Mouse (Mus musculus) brain, adult 2 months (tissue): Measurements from ENCODE around the gene Notch2.
A peak's percentile ranks its signal among the peaks of the same experiment; 100 is the strongest.
"Not testable (repeated sequence)": the region's sequence is repeated elsewhere in the genome, so short reads cannot be mapped to it uniquely, and the experiment has no call there.

ENCODE experiments used
- DNase-seq: peaks from one replicate; pipeline ENCODE4 v3.0.0; 2011; ENCODE audit warnings: low read depth, low spot score

Notch2 gene

DNA sequence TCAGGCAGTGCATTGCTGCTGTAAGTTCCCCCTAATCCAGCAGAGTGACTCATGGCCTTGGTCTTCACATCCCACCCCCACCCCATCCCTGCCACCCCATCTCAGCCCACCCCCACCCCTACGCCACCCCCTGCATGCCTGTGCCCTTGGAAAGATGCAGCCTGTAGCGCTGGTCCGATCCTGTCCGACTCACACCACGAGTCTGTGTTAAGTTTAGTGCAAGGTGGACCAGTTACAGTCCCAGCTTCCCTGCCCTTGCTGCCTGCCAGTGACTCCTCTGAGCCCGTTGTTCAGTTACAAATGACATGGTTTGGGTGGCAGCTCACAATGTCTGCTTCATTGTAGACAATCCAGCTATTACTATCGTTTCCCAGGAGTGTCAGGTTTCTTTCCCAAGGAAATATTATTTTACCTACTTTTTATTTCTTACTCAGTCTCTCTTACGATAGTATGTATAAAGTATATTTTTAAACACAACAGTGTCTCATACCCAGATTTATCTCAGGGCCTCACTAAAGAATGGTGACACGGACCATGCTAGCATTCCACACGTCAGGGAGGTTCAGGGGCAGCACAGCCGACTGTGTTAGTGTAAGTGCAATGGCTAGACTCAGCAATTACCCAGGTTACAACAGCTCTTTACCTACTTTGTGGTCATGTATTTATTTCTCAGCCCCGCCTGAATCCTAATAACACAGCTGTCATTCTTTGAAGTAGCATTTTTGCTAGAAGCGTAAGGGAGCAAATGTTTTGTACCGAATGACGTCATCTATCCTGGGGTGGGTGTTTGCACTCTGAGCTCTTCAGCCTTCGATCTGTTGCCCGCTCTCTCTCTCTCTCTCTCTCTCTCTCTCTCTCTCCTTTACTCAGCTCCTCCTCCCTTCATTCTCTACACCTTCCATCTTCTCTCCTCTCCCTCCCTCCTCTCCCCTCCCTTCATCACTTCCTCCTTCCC, 81.6 kb downstream of the Notch2 start:
- DNase-seq = no peak

DNA sequence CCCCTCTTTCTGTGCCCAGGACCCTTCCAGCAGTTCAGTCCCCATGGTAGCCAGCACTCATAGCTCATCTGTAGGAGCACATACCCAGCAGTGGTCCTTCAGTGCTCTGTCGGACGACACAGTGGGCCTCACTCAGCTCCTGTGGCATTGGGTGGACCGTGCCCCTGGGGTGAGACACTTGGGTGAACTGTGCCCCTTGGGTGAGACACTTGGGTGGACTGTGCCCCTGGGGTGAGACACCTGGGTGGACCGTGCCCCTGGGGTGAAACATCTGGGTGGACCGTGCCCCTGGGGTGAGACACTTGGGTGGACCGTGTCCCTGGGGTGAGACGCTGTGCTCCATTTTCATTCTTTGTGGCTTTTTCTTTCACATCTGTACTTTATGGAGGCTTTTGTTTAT, 83.7 kb downstream of the Notch2 start:
- no peak for DNase-seq

DNA sequence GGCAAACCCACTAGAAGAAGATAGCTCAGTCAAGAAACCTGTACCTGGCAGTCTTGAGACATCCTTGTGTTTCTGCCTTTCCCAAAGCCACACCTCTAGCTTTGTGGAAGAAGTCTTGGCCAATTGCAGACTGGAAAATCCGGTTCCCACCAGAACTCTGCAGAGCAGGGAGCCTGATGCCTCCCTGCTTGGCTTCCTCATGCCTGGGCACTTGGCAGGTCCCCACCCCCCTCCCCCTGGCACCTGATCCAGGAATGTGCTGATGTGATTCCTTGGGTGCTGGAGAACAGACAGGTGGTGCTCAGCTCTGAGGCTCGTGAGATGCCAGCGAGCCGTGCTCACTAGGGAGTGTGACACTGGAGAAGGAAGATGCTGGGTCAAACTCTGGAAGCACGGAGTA, 85.3 kb downstream of the Notch2 start:
- DNase-seq = no peak

DNA sequence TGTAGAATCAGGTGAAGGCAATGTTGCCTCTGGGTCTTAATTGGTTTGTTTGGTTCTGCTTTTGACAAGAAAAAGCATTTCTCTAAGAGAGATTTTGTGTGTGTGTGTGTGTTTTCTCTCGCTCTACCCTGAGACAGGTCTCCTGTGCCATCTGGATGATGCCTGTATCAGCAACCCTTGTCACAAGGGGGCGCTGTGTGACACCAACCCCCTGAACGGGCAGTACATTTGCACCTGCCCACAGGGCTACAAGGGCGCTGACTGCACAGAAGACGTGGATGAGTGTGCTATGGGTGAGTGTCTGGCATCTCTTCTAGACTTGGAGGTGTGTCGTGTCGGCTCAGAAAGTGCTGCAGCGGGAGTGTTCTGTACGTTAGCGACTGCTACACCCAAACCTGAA, 86.0 kb downstream of the Notch2 start:
- no peak for DNase-seq

DNA sequence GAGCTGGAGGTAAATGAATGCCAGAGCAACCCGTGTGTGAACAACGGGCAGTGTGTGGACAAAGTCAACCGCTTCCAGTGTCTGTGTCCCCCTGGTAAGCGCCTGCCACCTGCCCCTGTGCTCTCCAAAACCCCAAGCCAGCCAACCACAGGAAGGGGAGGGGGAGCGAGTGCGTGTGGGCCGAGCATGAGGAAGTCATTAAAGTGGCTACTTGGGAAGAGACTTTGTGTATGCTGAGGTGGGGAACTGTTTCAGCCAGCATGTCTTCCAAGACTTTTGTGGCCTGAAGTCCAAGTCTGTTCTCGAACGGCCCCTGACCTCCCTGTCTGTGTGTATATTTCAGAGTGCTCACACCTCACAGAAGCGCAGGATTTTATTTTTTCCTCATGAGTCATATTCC, 88.2 kb downstream of the Notch2 start:
- no peak for DNase-seq

DNA sequence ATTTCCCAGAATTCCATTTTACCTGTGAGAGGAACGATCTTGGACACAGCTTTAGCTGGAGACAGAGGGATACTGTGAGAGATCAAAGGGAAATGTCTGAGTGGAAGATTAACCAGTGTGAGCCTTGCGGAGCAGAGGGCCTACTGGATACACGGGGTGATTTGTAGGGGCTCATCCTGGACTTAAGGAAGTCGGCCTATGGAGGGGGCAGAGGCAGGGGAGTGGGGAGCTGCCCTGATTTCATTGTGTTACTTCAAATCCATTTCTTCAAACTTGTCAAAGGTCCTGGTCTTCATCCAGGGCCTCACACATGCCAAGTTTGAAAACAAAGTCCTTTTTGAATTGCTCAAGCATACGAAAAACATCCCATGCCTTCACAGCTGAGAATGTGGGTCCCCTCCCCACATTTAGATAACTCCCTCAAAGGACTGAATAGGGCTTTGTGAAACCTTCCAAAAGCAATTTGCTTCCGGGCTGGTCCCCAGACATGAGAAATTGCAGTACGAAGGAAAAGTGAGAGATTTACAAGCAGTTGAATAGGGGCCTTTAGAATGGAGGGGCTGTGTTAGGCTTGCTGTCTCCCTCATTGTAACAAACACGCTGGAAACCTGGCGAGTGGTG, 91.6 kb downstream of the Notch2 start:
- DNase-seq = no peak

DNA sequence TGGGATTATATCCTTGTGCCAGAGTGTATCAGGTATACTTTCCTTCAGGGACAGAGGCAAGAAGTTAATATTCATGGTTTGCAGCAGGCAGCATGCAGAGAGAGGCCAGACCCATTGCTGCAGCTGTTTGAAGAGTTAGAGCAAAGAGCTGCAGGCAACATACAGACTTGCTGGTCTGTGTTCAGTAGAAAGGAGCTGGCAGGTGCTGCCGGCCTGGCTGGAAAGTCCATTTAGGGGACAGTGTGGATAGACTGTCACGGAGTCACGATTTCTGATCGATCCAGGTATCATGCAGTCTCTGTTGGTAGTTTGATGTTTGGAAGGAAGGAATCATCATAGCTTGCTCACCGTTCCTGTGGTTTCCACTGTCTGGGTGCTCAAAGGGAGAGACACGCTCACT, 92.2 kb downstream of the Notch2 start:
- no peak for DNase-seq

DNA sequence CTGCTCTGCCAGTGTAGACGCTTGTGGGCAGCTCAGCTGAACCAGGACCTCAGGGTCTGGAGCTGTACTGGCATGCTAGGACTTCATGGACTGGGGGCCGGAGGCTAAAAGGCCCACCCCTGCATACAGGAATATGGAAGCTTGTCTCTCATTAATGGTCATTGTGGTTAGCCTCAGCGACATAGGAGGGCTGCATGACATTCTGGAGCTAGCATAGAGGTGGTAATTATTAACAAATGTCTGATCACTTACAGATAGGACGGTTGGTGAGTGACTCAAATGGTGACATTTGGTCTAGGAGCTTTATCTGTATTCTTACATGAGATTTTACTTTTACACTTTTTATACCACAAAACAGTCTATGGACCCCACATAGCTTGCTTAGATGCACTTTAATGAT, 92.8 kb downstream of the Notch2 start:
- no peak for DNase-seq

DNA sequence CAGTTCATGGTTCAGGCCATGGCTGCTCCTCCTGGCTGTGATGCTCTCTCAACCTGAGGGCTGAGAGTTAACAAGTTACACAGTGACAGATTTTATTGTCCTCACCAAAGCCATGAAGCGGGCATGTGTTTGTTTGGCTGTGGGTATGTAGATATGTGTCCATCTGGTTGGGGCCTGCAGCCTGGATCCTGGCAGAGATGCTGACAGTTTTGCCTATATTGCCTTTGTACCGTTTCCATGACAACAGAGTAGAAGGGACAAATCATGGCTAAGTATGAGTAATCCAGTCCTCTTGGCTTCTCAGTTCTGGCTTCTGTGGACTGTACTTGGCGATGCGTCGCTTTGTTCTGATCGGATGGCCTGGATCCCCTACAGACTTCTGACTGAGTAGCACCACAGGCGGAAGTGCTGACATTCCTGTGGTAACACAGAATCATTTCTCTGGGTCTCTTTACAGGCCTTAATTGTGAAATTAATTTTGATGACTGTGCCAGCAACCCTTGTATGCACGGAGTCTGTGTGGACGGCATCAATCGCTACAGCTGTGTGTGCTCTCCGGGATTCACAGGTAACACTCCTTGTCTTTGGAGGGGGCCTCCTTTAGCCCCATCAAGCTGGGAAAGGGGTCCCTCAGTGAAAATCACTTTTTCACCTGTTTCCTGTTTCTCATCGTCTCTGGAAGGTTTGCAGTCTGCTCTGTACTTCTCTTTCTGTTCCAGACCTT, 93.4 kb downstream of the Notch2 start:
- peak; percentile 88 for DNase-seq

DNA sequence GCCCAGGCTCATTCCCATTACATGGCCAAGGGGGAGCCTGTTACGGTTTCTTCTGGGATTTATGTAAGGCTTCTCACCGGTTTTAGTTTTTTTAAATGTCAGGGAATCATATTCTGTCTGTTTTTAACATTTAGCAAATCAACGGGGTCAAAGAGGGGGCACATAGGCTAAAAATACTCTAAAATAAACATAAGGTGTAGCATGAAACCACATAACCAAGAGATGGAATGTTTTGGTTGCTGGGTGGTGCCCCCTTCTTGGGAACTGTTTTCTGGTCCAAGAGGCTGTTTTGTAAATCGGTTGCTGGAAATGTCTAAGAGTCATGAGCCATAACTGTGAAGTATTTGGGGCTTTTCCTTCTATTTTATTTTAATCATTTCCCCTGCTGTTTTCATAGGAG, 95.1 kb downstream of the Notch2 start:
- no peak for DNase-seq

DNA sequence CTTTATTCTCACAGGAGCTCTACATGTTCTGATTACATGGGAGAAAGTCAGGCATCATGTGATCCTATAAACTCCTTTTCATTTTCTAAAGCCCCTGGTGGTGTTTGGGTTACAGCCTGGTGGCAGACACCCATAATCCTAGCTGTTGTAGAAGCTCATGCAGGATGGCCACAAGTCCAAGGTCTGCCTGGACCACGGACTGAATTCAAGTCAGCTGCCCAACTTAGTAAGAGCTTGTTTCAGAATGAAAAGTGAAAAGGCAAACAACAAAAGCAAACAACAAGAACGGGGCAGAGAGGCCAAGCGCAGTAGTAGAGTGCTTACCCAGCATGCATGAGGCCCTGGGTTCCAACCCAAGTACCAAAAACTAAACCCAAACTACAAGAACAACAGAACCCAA, 95.5 kb downstream of the Notch2 start:
- no peak for DNase-seq

DNA sequence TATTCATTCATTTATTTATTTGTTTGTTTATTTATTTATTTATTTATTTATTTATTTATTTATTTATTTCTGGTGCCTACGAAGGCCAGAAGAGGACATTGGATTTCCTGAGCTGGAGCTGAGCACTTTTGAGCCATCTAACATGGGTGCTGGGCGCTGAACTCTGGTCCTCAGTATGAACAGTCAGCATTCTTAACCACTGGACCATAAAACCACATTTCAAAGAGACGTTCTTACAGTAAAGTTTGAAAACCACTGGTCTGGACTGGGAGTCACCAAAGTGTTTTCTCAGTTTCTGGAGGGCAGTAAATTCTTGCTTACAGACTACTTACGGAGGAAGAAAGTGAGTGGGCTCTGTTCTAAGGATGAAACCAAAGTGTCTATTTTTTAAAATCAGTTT, 97.3 kb downstream of the Notch2 start:
- DNase-seq = no peak

DNA sequence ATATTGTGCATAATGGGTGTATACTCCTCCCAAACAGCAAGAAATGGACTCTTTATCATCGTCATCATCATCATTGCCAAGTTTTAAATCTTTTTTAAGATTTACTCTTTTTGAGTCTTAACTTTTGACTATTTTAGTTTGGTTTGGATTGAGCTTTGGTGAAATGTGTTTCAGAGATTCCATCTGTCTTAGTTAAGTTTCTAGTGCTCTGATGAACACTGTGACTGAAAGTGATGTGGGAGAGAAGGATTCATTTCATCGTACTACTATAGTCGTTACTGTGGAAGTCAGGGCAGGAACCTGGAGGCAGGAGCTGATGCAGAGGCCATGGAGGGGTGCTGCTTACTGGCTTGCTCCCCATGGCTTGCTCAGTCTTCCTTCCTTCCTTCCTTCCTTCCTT, 104.9 kb downstream of the Notch2 start:
- DNase-seq = no peak

DNA sequence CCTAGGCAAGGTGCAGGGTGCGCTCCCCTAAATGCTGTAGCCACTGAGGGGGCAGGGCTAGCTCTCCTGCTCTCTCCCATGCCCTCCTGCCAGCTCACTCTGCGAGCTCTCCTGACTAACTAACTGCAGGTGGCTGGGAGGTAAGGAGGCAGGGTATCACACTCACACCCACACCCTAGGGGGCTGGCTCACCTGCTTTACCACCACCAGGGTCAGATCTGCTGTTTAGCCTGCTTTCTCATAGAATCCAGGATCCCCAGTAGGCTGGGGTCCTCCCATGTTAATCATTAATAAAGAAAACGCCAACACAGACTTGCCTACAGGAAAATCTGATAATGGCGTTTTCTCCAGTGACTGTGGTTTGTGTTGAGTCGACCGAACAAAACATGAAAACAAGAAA, 106.0 kb downstream of the Notch2 start:
- DNase-seq = no peak

DNA sequence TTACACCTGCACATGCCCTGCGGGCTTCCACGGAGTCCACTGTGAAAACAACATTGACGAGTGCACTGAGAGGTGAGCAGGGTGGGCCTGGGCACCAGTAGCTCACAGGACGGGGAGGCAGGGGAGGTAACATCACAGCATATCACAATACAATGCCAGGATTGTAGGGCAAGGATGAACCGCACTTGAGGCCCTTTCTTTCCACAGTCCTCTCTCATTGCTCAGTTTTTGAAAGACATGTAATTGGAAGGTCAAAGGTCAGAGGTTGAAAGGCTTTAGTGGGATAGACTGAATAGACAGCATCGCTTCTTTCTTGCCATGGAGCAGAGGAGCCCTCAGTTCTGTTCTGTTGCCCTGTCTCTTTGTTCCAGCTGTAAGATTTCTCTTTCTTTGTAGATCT, 107.6 kb downstream of the Notch2 start:
- no peak for DNase-seq

DNA sequence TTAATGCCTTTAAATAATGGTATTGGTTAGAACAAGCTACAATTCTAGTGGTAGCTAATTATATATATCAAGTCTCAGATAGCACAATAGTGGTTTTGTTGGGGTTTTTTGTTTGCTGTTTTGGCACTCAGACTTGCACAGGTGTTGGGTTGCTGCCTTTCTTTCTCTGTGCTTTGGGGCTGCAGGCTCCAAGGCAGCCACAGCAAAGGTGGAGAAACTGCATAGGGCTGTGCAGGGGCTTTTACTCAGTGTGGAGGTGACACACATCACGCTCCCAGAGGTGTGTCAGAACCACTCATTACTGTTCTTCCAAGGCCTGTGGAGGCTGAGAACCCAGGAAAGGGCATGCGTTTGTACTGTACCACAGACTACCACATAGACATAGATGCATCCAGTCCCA, 114.4 kb downstream of the Notch2 start:
- DNase-seq = no peak

DNA sequence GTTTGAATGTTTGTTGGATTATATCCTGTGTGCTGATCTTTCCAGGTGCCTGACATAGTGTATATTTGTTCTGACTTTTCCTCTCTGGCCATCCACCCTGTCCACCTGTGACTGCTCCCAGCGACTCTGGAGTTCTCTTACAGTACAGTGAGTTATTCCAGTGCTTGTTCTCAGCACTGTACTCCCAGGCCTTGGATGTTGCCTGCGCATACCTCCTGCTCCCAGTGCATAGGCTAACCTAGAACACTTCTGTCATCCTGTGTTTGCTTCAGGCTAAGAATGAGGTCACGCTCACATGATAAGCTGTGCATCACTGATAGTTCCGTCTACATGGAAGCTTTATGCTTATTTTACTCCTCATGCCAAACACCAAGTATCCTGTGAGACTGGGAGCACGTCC, 115.4 kb downstream of the Notch2 start:
- no peak for DNase-seq

DNA sequence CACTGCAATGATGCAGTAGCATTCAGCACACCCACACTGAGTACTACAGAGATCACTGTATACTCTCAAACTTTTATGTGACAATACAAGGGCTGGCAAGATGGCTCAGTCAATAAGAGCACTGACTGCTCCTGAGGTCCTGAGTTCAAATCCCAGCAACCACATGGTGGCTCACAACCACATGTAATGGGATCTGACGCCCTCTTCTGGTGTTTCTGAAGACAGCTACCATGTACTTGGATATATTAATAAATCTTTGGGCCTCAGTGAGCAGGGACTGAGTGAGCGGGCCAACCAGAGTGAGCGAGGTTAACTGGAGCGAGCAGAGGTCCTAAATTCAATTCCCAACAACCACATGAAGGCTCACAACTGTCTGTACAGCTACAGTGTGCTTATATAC, 118.8 kb downstream of the Notch2 start:
- not testable (repeated sequence) for DNase-seq

DNA sequence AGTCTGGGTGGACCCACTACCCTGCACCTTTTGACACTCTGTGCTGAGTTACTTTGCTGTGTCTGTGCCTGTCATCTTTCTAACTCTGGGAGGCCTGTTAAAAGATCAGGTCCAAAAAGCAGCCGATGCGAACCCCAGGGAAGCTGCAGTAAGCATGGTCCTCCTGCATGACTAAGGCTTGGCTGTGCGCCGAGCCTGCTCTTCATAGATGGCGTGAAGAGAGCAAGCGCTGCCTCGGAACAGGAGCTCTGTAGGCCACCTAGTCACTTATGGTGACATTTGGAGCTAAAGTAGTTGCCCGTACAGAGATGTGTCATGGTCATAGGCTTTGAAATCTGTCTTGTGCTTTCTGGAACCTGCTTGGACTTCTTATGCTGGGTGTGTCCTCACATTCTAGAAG, 119.3 kb downstream of the Notch2 start:
- peak; percentile 16 for DNase-seq

DNA sequence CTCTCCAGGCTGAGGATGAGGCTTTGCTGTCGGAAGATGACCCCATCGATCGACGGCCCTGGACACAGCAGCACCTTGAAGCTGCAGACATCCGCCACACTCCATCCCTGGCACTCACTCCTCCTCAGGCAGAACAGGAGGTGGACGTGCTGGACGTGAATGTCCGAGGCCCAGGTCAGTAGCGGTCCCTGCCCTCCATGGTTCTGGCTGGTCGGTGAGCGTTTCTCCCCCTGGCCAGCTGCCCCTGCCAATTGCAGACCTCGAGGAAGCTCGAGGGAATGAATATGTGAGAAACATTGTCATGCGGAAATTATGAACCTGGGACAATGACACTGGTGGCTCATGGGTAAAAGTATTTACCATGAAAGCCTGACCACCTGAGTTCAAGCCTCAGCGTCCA, 128.1 kb downstream of the Notch2 start:
- DNase-seq = no peak

DNA sequence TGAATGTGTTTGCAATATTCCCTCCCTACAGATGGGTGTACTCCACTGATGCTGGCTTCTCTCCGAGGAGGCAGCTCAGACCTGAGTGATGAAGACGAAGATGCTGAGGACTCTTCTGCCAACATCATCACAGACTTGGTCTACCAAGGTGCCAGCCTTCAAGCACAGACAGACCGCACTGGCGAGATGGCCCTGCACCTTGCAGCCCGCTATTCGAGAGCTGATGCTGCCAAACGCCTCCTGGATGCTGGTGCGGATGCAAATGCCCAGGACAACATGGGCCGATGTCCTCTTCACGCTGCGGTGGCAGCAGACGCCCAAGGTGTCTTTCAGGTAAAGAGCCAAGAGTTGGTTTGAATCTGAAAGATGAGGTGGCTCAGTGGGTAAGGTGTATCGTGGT, 129.5 kb downstream of the Notch2 start:
- no peak for DNase-seq

DNA sequence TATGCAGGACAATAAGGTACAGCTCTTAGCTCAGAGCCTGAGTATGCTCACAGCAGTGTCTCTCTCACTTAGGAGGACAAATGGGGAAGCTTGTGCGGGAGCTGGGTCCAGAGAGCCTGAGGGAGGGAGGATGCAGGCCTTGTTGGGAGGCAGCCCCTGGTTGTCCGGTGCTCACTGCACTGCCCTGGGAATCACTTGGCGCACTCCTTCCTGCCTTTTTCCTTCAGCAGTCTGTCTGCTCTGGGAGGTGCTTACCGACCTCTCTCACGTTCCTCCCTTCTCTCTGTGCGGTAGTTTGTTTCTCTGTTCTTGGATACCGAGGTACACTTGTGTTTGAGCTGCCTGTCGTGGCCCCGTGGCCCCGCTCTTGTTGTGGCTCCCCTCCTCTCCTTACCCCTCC, 131.9 kb downstream of the Notch2 start:
- DNase-seq = no peak
